Mouse (Mus musculus): ENCODE measurements around the gene Plk5. TPM values are rescaled to one million over a fixed set of nuclear protein-coding genes. Genes with fewer than 3 reads are reported as not detected.
"Not testable (repeated sequence)": the region's sequence is repeated elsewhere in the genome, so short reads cannot be mapped to it uniquely, and the experiment has no call there.

Plk5 gene
- polyA plus RNA-seq, 1 experiment from 2014 or later, result 1.0 TPM

GRCm38 (mm10) chr10:80345122-80345521 is 11.1 kb upstream of the Plk5 start:
- DNase-seq (ENCODE audit: low spot score) (peak; percentile 69), ATAC-seq (peak; percentile 15; the same call in 1 of the 2 replicates)
- TF ChIP-seq CTCF (IDR thresholded peaks at IDR 0.05), result no peak
- TF ChIP-seq EP300 (IDR thresholded peaks at IDR 0.05), result no peak
- H3K9ac ChIP-seq (replicated peaks; ENCODE audit: low read depth), result no peak overlapping the region; the same call in 1 of the 2 replicates
- H3K4me3 ChIP-seq (ENCODE audit: low read depth, low read length), result 0 out of 2 replicates have a peak overlapping the region, but pooled peaks have one; percentile 5
- peak overlapping the region; percentile 43 for H3K4me2 ChIP-seq (replicated peaks; ENCODE audit: low read depth, low read length)
- no peaks in the 10 kb centered on the region for H3K9me3 ChIP-seq (ENCODE audit: low read length)
- 6% methylated on average over 16 of the region's 16 CpGs for WGBS
- peaks cover 34% of the 10 kb centered on the region for H3K27me3 ChIP-seq (replicated peaks; ENCODE audit: insufficient read depth, low read length)
- H3K4me1 ChIP-seq (ENCODE audit: insufficient read depth, low read depth, low read length), result peaks cover 14% of the 10 kb centered on the region; the same call in 1 of the 2 replicates
- H3K27ac ChIP-seq (ENCODE audit: low read length), result peak overlapping the region; percentile 81
- H3K36me3 ChIP-seq (ENCODE audit: insufficient read depth, low read length), result no peaks in the 10 kb centered on the region

DNA sequence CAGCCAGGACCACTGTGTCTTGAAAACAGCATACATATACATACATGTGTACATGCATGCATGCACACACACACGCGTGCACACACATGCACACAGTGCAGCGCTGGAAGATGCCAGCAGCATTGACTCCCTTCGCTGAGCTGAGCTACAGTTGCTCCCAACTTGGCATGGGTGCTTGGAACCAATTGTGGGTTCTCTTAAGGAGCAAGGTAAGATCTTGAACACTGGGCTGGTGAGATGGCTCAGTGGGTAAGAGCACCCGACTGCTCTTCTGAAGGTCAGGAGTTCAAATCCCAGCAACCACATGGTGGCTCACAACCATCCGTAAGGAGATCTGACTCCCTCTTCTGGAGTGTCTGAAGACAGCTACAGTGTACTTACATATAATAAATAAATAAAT is 10.3 kb upstream of the Plk5 start:
- not testable (repeated sequence) for H3K4me2 ChIP-seq (replicated peaks; ENCODE audit: low read depth, low read length); H3K9ac ChIP-seq (replicated peaks; ENCODE audit: low read depth); DNase-seq (ENCODE audit: low spot score); H3K4me3 ChIP-seq (ENCODE audit: low read depth, low read length); H3K27ac ChIP-seq (ENCODE audit: low read length); ATAC-seq; H3K36me3 ChIP-seq (ENCODE audit: insufficient read depth, low read length); H3K9me3 ChIP-seq (ENCODE audit: low read length)
- 79% methylated on average over 5 of the region's 6 CpGs for WGBS
- Histone ChIP-seq H3K27me3 (replicated peaks; ENCODE audit: insufficient read depth, low read length) (peaks cover 33% of the 10 kb centered on the region), H3K4me1 (ENCODE audit: insufficient read depth, low read depth, low read length) (peaks cover 14% of the 10 kb centered on the region; the same call in 1 of the 2 replicates)

- ATAC-seq, result no peak
- peaks cover 21% of the 10 kb centered on the region for H3K27me3 ChIP-seq (replicated peaks; ENCODE audit: insufficient read depth, low read length)
- peak overlapping the region; percentile 38; the same call in 1 of the 2 replicates for H3K4me3 ChIP-seq (ENCODE audit: low read depth, low read length)
- WGBS, result 6% methylated on average over 17 of the region's 17 CpGs
- H3K36me3 ChIP-seq (ENCODE audit: insufficient read depth, low read length), result no peaks in the 10 kb centered on the region
- peaks cover 14% of the 10 kb centered on the region; the same call in 1 of the 2 replicates for H3K4me1 ChIP-seq (ENCODE audit: insufficient read depth, low read depth, low read length)
- no peak overlapping the region for H3K27ac ChIP-seq (ENCODE audit: low read length)
- no peak for DNase-seq (ENCODE audit: low spot score)
- H3K4me2 ChIP-seq (replicated peaks; ENCODE audit: low read depth, low read length), result peak overlapping the region; percentile 63
- TF ChIP-seq CTCF (IDR thresholded peaks at IDR 0.05) (no peak), EP300 (IDR thresholded peaks at IDR 0.05) (no peak)
- H3K9me3 ChIP-seq (ENCODE audit: low read length), result no peaks in the 10 kb centered on the region
- H3K9ac ChIP-seq (replicated peaks; ENCODE audit: low read depth), result 0 out of 2 replicates have a peak overlapping the region, but pooled peaks have one; percentile 12
These were observed 8.7 kb upstream of the Plk5 start for GRCm38 (mm10) chr10:80347514-80347967.

- ATAC-seq (peak; percentile 58), DNase-seq (ENCODE audit: low spot score) (peak; percentile 72)
- Histone ChIP-seq H3K27ac (ENCODE audit: low read length) (no peak within 1 kb of the TSS), H3K9ac (replicated peaks; ENCODE audit: low read depth) (0 out of 2 replicates have a peak within 1 kb of the TSS, but pooled peaks have one; percentile 12), H3K4me1 (ENCODE audit: insufficient read depth, low read depth, low read length) (peaks cover 14% of the 10 kb centered on the region; the same call in 1 of the 2 replicates), H3K9me3 (ENCODE audit: low read length) (no peaks in the 10 kb centered on the region), H3K4me2 (replicated peaks; ENCODE audit: low read depth, low read length) (peak within 1 kb of the TSS; percentile 63), H3K36me3 (ENCODE audit: insufficient read depth, low read length) (no peaks in the 10 kb centered on the region), H3K27me3 (replicated peaks; ENCODE audit: insufficient read depth, low read length) (peaks cover 21% of the 10 kb centered on the region), H3K4me3 (ENCODE audit: low read depth, low read length) (peak within 1 kb of the TSS; percentile 38)
- WGBS, result 2% methylated on average over 34 of the region's 42 CpGs
- peak; percentile 88 for TF ChIP-seq CTCF (IDR thresholded peaks at IDR 0.05)
- no peak for TF ChIP-seq EP300 (IDR thresholded peaks at IDR 0.05)
These were observed 7.9 kb upstream of the Plk5 start, which contains the start of gene Adamtsl5 for GRCm38 (mm10) chr10:80348244-80348781. Adamtsl5 (minus strand) TSS chr10:80348412.

DNA sequence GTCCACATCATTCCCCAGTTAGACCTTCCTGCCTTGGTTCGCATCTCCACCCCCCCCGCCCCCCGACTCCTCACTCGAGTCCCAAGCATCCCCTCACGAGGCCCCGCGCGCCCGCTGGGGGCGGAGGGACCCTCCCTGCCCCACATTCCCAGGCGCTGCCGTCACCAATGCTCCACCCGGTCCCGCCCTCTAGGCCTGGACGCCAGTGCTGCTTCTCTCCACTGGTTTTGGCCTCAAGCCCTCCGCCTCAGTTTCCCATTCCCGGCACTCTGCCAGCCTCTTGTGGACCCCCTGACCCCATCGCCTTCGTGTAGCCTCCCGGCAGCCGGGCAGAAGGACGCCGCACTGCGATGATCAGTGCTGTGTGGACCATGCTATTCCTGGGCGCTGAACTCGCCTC is 7.3 kb upstream of the Plk5 start:
- ATAC-seq (no peak), DNase-seq (ENCODE audit: low spot score) (peak; percentile 24)
- Histone ChIP-seq H3K9ac (replicated peaks; ENCODE audit: low read depth) (no peak overlapping the region), H3K27me3 (replicated peaks; ENCODE audit: insufficient read depth, low read length) (peaks cover 18% of the 10 kb centered on the region), H3K36me3 (ENCODE audit: insufficient read depth, low read length) (no peaks in the 10 kb centered on the region), H3K4me3 (ENCODE audit: low read depth, low read length) (no peak overlapping the region; the same call in 1 of the 2 replicates), H3K27ac (ENCODE audit: low read length) (no peak overlapping the region), H3K4me2 (replicated peaks; ENCODE audit: low read depth, low read length) (0 out of 2 replicates have a peak overlapping the region, but pooled peaks have one; percentile 63), H3K9me3 (ENCODE audit: low read length) (no peaks in the 10 kb centered on the region), H3K4me1 (ENCODE audit: insufficient read depth, low read depth, low read length) (peaks cover 14% of the 10 kb centered on the region; the same call in 1 of the 2 replicates)
- 14% methylated on average over 24 of the region's 26 CpGs for WGBS
- TF ChIP-seq CTCF (IDR thresholded peaks at IDR 0.05), result no peak
- no peak for TF ChIP-seq EP300 (IDR thresholded peaks at IDR 0.05)

- TF ChIP-seq EP300 (IDR thresholded peaks at IDR 0.05), result no peak
- peak; percentile 97 for TF ChIP-seq CTCF (IDR thresholded peaks at IDR 0.05)
- ATAC-seq, result peak; percentile 82
- no peak overlapping the region for H3K9ac ChIP-seq (replicated peaks; ENCODE audit: low read depth)
- H3K27me3 ChIP-seq (replicated peaks; ENCODE audit: insufficient read depth, low read length), result peaks cover 26% of the 10 kb centered on the region
- 4% methylated on average over 7 of the region's 7 CpGs for WGBS
- no peak overlapping the region for H3K27ac ChIP-seq (ENCODE audit: low read length)
- H3K9me3 ChIP-seq (ENCODE audit: low read length), result no peaks in the 10 kb centered on the region
- no peak overlapping the region for H3K4me3 ChIP-seq (ENCODE audit: low read depth, low read length)
- H3K4me2 ChIP-seq (replicated peaks; ENCODE audit: low read depth, low read length), result no peak overlapping the region
- H3K4me1 ChIP-seq (ENCODE audit: insufficient read depth, low read depth, low read length), result peaks cover 6% of the 10 kb centered on the region; the same call in 1 of the 2 replicates
- peak; percentile 87 for DNase-seq (ENCODE audit: low spot score)
- H3K36me3 ChIP-seq (ENCODE audit: insufficient read depth, low read length), result no peaks in the 10 kb centered on the region
These were observed 6.0 kb upstream of the Plk5 start for GRCm38 (mm10) chr10:80350292-80350691.

All from lung, postnatal 0 days (tissue).